Mouse (Mus musculus) heart, postnatal 0 days (tissue): ENCODE results near the gene Il1r1.

Source experiments
- CTCF ChIP-seq: IDR thresholded peaks from 2 replicates; pipeline ENCODE4 v1.5.1; 2016; ENCODE audit warnings: antibody characterized with exemption, control low read depth, low read depth
- EP300 ChIP-seq: IDR thresholded peaks from 2 replicates; pipeline ENCODE4 v1.6.1; 2016; ENCODE audit warnings: antibody characterized with exemption, low read depth

DNA sequence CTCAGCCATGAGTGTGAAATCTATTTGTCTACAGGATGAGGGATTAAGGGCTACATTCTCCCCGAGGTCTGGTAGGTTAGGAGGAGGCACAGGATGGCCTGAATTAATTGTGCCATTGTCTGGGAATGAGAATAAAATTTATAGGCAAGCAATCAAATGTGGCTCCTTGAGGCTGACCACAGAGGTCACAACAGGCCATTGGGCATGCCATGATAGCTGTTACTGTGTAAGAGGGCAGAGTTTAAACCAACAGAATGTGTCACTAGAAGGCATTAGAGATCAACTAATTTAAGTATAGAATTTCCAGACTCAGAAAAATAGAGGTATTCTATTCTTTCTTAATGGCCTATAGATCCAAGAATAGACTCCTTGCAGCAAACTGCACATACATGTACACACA is 4.3 kb upstream of the Il1r1 start:
- TF ChIP-seq CTCF (no peak), EP300 (no peak)
